Mouse (Mus musculus) lung, postnatal 0 days (tissue): ENCODE measurements around the gene Cachd1. TPM values are rescaled to one million over a fixed set of nuclear protein-coding genes. Genes with fewer than 3 reads are reported as not detected.
A peak's percentile ranks its signal among the peaks of the same experiment; 100 is the strongest.

Source experiments
- ATAC-seq: fragments of 200-750 bp; cut with Nextera tagmentation; 2 replicates; pipeline ENCODE4 v1.8.0; 2017; ENCODE audit warnings: moderate library complexity
- DNase-seq: peaks from one replicate; pipeline ENCODE4 v3.0.0-alpha.2; 2016; ENCODE audit warnings: low spot score
- H3K27ac ChIP-seq: fragments of 300-500 bp; sonication (generic); 2 replicates; pipeline ENCODE4 v1.5.1; 2014; ENCODE audit warnings: antibody characterized with exemption, mild to moderate bottlenecking, low read length, mixed read lengths
- H3K27me3 ChIP-seq: fragments of 300-500 bp; sonication (generic); replicated peaks from 2 replicates; pipeline ENCODE4 v1.6.1; 2014; ENCODE audit warnings: low read length, mixed read lengths; ENCODE audit not compliant: insufficient read depth
- H3K36me3 ChIP-seq: fragments of 300-500 bp; sonication (generic); 2 replicates; pipeline ENCODE4 v1.6.1; 2014; ENCODE audit warnings: low read length, mixed read lengths; ENCODE audit not compliant: insufficient read depth
- H3K4me1 ChIP-seq: fragments of 300-500 bp; sonication (generic); 2 replicates; pipeline ENCODE4 v1.6.1; 2014; ENCODE audit warnings: antibody characterized with exemption, low read depth, low read length, mixed read lengths; ENCODE audit not compliant: insufficient read depth
- H3K4me2 ChIP-seq: fragments of 300-500 bp; sonication (generic); replicated peaks from 2 replicates; pipeline ENCODE4 v1.6.1; 2014; ENCODE audit warnings: low read depth, mild to moderate bottlenecking, low read length, moderate library complexity, mixed read lengths
- H3K4me3 ChIP-seq: fragments of 300-500 bp; sonication (generic); 2 replicates; pipeline ENCODE4 v1.5.1; 2014; ENCODE audit warnings: low read depth, low read length
- H3K9ac ChIP-seq: fragments of 300-500 bp; sonication (generic); replicated peaks from 2 replicates; pipeline ENCODE4 v1.6.1; 2014; ENCODE audit warnings: low read depth, mild to moderate bottlenecking
- H3K9me3 ChIP-seq: fragments of 300-500 bp; sonication (generic); 2 replicates; pipeline ENCODE4 v1.6.1; 2016; ENCODE audit warnings: low read length, mixed read lengths
- CTCF ChIP-seq: IDR thresholded peaks from 2 replicates; pipeline ENCODE4 v1.5.1; 2016; ENCODE audit warnings: antibody characterized with exemption, mild to moderate bottlenecking
- EP300 ChIP-seq: IDR thresholded peaks from 2 replicates; pipeline ENCODE4 v1.6.1; 2016; ENCODE audit warnings: antibody characterized with exemption, mild to moderate bottlenecking, control low read depth
- WGBS: fragments of 180-500 bp; shearing (Covaris S2); extraction: QIAGEN DNeasy Blood & Tissue Kit; methylation state at CpG from one replicate; pipeline ENCODE4 v1.1.7; 2014; 5-methylcytosine and 5-hydroxymethylcytosine counted together
- polyA plus RNA-seq: library from polyadenylated mRNA; unstranded; fragments of >200 nt; fragmentation: Nextera tagmentation; extraction: Ambion mirVana; gene quantifications from 2 replicates; pipeline ENCODE4 v1.2.1, GENCODE M21; 2015

Cachd1 gene
- polyA plus RNA-seq, 1 experiment from 2014 or later = 10.3 TPM

- Histone ChIP-seq H3K9me3 (no peaks in the 10 kb centered on the region), H3K4me2 (0 out of 2 replicates have a peak overlapping the region, but pooled peaks have one; percentile 14), H3K4me3 (no peak overlapping the region), H3K4me1 (peaks cover 4% of the 10 kb centered on the region; the same call in 1 of the 2 replicates), H3K27me3 (no peaks in the 10 kb centered on the region), H3K36me3 (no peaks in the 10 kb centered on the region), H3K27ac (peak overlapping the region; percentile 60), H3K9ac (no peak overlapping the region)
- ATAC-seq (no peak), DNase-seq (no peak)
- TF ChIP-seq EP300 = no peak
- TF ChIP-seq CTCF = no peak
- WGBS = 72% methylated on average over 8 of the region's 8 CpGs
Measured at GRCm38 (mm10) chr4:100886743-100887416, 110.4 kb downstream of the Cachd1 start.

GRCm38 (mm10) chr4:100890106-100890970, 113.9 kb downstream of the Cachd1 start:
- 51% methylated on average over 7 of the region's 7 CpGs for WGBS
- no peaks in the 10 kb centered on the region for H3K36me3 ChIP-seq
- DNase-seq = no peak

GRCm38 (mm10) chr4:100893739-100894138, 117.3 kb downstream of the Cachd1 start:
- H3K9me3 ChIP-seq = no peaks in the 10 kb centered on the region
- ATAC-seq (no peak), DNase-seq (no peak)
- no peaks in the 10 kb centered on the region for H3K36me3 ChIP-seq
- no peaks in the 10 kb centered on the region for H3K27me3 ChIP-seq
- no peaks in the 10 kb centered on the region for H3K4me1 ChIP-seq
- no peak overlapping the region for H3K4me2 ChIP-seq
- no peak overlapping the region for H3K27ac ChIP-seq
- H3K9ac ChIP-seq = no peak overlapping the region
- TF ChIP-seq EP300 (no peak), CTCF (no peak)
- no peak overlapping the region for H3K4me3 ChIP-seq

More at GRCm38 (mm10) chr4:100890106-100890970, 113.9 kb downstream of the Cachd1 start:
- no peak overlapping the region for H3K4me3 ChIP-seq
- no peaks in the 10 kb centered on the region for H3K9me3 ChIP-seq
- peaks cover 4% of the 10 kb centered on the region; the same call in 1 of the 2 replicates for H3K4me1 ChIP-seq
- no peak overlapping the region for H3K4me2 ChIP-seq
- H3K27me3 ChIP-seq = no peaks in the 10 kb centered on the region
- no peak overlapping the region for H3K9ac ChIP-seq
- ATAC-seq = no peak
- TF ChIP-seq CTCF (no peak), EP300 (no peak)
- no peak overlapping the region for H3K27ac ChIP-seq

GRCm38 (mm10) chr4:100894142-100894541, 117.7 kb downstream of the Cachd1 start:
- Histone ChIP-seq H3K9me3 (no peaks in the 10 kb centered on the region), H3K4me3 (no peak overlapping the region), H3K4me1 (no peaks in the 10 kb centered on the region), H3K9ac (no peak overlapping the region), H3K27ac (no peak overlapping the region), H3K27me3 (no peaks in the 10 kb centered on the region), H3K36me3 (no peaks in the 10 kb centered on the region), H3K4me2 (no peak overlapping the region)
- DNase-seq = no peak
- 73% methylated on average over 2 of the region's 2 CpGs for WGBS
- TF ChIP-seq CTCF = no peak
- no peak for TF ChIP-seq EP300
- ATAC-seq = no peak

GRCm38 (mm10) chr4:100896260-100897010, 120.0 kb downstream of the Cachd1 start:
- H3K9ac ChIP-seq = no peak overlapping the region
- no peaks in the 10 kb centered on the region for H3K27me3 ChIP-seq
- DNase-seq (no peak), ATAC-seq (no peak)
- no peak overlapping the region for H3K4me3 ChIP-seq
- no peak for TF ChIP-seq EP300
- TF ChIP-seq CTCF = no peak
- no peak overlapping the region for H3K4me2 ChIP-seq
- no peaks in the 10 kb centered on the region for H3K36me3 ChIP-seq
- 81% methylated on average over 8 of the region's 8 CpGs for WGBS
- H3K27ac ChIP-seq = no peak overlapping the region
- H3K4me1 ChIP-seq = no peaks in the 10 kb centered on the region
- no peaks in the 10 kb centered on the region for H3K9me3 ChIP-seq

GRCm38 (mm10) chr4:100897943-100898342, 121.5 kb downstream of the Cachd1 start:
- Histone ChIP-seq H3K36me3 (no peaks in the 10 kb centered on the region), H3K9me3 (no peaks in the 10 kb centered on the region), H3K4me2 (no peak overlapping the region), H3K27me3 (no peaks in the 10 kb centered on the region), H3K4me3 (no peak overlapping the region), H3K4me1 (no peaks in the 10 kb centered on the region), H3K9ac (no peak overlapping the region), H3K27ac (no peak overlapping the region)
- ATAC-seq (no peak), DNase-seq (no peak)
- TF ChIP-seq CTCF = no peak
- TF ChIP-seq EP300 = no peak
- WGBS = 68% methylated on average over 3 of the region's 3 CpGs
